Mouse (Mus musculus) left cerebral cortex, postnatal 36 days (tissue): ENCODE data around the gene Slc4a1ap. TPM values are rescaled to one million over a fixed set of nuclear protein-coding genes. Genes with fewer than 3 reads are reported as not detected.

Source experiments
- DNase-seq, 2 experiments: peaks; one replicate each; pipeline ENCODE4 v3.0.0; 2021 to 2022; ENCODE audit warnings: low spot score in 2 of 2, mixed read lengths in 1 of 2
- intact Hi-C: fragments of 180-260 bp; cut with DNase I; formaldehyde crosslinking; loops from one replicate; pipeline ENCODE4 v1.15.1; 2025
- total RNA-seq, 2 experiments: library from RNA; stranded (reverse); gene quantifications; 2 replicates each; pipeline ENCODE4 v1.2.3; 2021

Slc4a1ap gene
- total RNA-seq, 2 experiments from 2014 or later = 47.6 to 55.1 TPM

GRCm38 (mm10) chr5:31598121-31598520 lies 71.3 kb downstream of the Slc4a1ap start:
- intact Hi-C loops = loop anchor here (5.0 to 10.0 kb wide), 2 partner anchors 36 to 437 kb away; no protein-coding TSS in a partner anchor
- DNase-seq = no peak

DNA sequence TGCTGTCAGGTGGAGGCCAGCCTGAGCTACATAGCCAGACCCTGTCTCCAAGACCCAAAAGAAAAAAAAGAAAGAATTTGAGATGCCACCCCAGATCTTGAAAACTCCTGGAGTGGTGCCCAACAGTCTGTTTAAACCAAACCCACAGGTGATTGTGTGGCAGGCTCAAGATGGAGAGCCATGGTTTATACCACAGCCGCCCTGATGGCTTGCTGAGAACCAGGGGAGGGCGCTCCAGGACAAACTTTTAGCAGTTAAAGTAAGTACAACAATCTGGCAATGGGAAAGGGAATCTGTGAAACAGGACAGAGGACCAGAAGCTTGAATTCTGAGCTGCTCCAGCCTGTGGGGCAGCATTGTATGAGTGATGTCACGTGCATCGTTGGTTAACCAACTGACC lies 71.8 kb downstream of the Slc4a1ap start:
- intact Hi-C loops = loop anchor here (5.0 to 10.0 kb wide), 2 partner anchors 36 to 436 kb away; no protein-coding TSS in a partner anchor
- no peak for DNase-seq

DNA sequence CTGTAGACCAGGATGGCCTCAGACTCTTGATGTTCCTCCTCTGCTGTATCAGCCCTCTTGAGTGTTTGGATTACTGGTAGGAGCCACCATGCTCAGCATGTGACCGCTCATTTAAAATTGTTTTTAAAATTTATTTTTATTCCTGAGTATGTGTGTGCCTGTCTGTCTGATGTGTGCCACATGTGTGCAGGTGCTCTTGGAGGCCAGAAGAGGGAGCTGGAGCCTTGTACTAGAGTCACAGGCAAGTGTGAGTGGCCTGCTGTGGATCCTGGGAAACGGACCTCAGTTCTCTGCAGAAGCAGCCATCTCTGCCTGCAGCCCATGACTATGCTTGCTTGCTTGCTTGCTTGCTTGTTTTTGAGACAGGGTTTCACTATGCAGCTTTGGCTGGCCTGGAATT lies 72.4 kb downstream of the Slc4a1ap start:
- intact Hi-C loops = loop anchor here (5.0 to 10.0 kb wide), 2 partner anchors 37 to 436 kb away; no protein-coding TSS in a partner anchor
- no peak for DNase-seq

DNA sequence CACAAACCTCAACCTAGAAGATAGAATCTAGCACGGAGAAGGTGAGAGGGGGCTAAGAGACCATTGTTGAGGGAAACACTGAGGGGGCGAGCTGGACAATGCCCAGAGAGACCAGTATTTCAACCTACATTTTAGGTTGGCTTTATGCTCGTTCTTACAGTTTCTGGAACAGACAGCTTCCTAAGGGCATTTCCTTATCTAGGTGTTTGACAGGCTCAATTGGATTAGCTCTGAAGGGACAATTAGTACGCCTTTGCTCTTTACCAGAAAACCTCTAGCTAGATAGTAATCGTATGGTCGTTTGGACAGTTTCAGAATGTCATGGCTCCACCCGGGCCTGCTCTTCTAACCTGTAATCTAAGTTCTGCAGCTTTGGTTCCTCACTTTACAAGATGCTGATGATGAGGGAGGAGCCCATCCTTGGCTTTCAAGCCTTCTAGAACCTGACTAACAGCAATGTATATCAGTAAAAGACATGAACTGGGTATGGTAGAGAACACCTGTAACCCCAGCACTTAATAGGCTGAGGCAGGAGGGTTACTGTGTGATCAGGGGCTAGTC lies 74.4 kb downstream of the Slc4a1ap start:
- DNase-seq = no peak
- intact Hi-C loops = no loop called here

DNA sequence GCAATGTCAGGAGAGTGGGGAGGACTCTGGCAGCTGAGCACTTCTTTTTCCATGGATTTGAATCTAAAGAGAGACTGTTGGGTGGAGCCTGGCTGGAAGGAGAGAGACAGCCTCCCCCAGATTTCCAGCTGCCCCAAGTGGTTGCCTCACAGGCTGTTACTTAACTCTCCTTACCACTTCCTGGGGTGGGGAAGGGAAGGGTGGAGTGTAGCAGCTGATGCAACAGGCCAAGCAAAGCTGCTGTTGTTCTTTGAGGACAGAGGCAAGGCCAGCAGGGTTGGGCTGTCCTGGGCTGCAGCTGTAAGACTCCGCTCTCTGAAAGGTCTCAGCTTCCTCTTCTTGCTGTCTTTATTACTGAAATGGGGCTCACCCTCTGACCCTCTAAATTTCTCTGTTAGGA lies 75.6 kb downstream of the Slc4a1ap start:
- DNase-seq = peak; percentile 71
- intact Hi-C loops = no loop called here

DNA sequence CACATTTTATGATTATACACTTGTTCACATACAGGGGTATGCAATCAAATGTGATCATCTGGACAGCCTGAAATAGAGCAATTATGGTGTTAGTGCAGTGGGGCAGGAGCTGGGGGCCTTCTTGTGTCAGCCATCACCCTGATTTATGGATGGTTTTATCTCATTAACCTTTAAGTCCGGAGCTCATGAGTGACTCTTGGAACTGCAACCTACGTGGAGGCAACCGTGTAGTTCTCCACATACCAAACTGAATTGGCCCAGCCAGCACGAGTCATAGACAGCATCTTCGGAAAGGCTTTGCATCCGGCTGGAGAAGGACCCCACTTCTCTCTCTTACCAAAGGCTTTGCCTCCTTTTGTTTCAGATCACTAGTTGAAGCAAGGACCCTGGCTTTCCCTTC lies 77.0 kb downstream of the Slc4a1ap start:
- intact Hi-C loops = no loop called here
- no peak for DNase-seq

- no peak for DNase-seq
- intact Hi-C loops = no loop called here
These were observed 79.4 kb downstream of the Slc4a1ap start for GRCm38 (mm10) chr5:31606151-31606550.

Other genes with a start within 250 kb of the Slc4a1ap start
- gene Ift172, start 235.9 kb upstream of the Slc4a1ap start, total RNA-seq = 100 to 1,000 TPM in 1 of 2 experiments, 10 to 100 TPM in 1; 78.3 to 102 TPM
- 100 to 1,000 TPM; 147 to 162 TPM for gene Fndc4, start 230.9 kb upstream of the Slc4a1ap start, total RNA-seq
- gene Gckr, start 229.6 kb upstream of the Slc4a1ap start, total RNA-seq = under 1 TPM in 1 of 2 experiments, not detected in 1; 0.25 TPM
- 10 to 100 TPM; 45.2 to 49.6 TPM for gene Zfp512, start 74.6 kb upstream of the Slc4a1ap start, total RNA-seq
- under 1 TPM in 1 of 2 experiments, not detected in 1; 0.20 TPM for gene 4930548H24Rik, start 41.3 kb upstream of the Slc4a1ap start, total RNA-seq
- gene Gpn1, start 32.3 kb upstream of the Slc4a1ap start, total RNA-seq = 10 to 100 TPM; 24.9 to 27.5 TPM
- gene Supt7l, start 812 bp downstream of the Slc4a1ap start, total RNA-seq = 10 to 100 TPM; 17.7 to 17.9 TPM
- 10 to 100 TPM; 82.6 to 94.8 TPM for gene Mrpl33, start 69.9 kb downstream of the Slc4a1ap start, total RNA-seq
- gene Rbks, start 170.6 kb downstream of the Slc4a1ap start, total RNA-seq = 1 to 10 TPM; 3.0 to 3.4 TPM
- gene Babam2, start 170.7 kb downstream of the Slc4a1ap start, total RNA-seq = 10 to 100 TPM; 37.5 to 48.5 TPM